Mouse (Mus musculus) midbrain, postnatal 0 days (tissue): Measurements from ENCODE around the gene Plekhg5. TPM values are rescaled to one million over a fixed set of nuclear protein-coding genes. Genes with fewer than 3 reads are reported as not detected.
A peak's percentile ranks its signal among the peaks of the same experiment; 100 is the strongest.

ENCODE experiments used
- ATAC-seq: fragments of 200-750 bp; cut with Nextera tagmentation; 2 replicates; pipeline ENCODE4 v1.8.0; 2017; ENCODE audit warnings: moderate number of reproducible peaks, mild to moderate bottlenecking, moderate TSS enrichment, moderate library complexity; ENCODE audit not compliant: low FRiP score
- DNase-seq: peaks from one replicate; pipeline ENCODE4 v3.0.0-alpha.2; 2015; ENCODE audit warnings: low spot score
- H3K27ac ChIP-seq: fragments of 300-500 bp; sonication (generic); 2 replicates; pipeline ENCODE4 v1.5.1; 2014; ENCODE audit warnings: low read depth, mild to moderate bottlenecking, low read length, mixed read lengths
- H3K27me3 ChIP-seq: fragments of 300-500 bp; sonication (generic); 2 replicates; pipeline ENCODE4 v1.6.1; 2014; ENCODE audit warnings: low read length, control low read depth, mixed read lengths; ENCODE audit not compliant: insufficient read depth
- H3K36me3 ChIP-seq: fragments of 300-500 bp; sonication (generic); 2 replicates; pipeline ENCODE4 v1.6.1; 2014; ENCODE audit warnings: low read length, control low read depth, mixed read lengths; ENCODE audit not compliant: insufficient read depth
- H3K4me1 ChIP-seq: fragments of 300-500 bp; sonication (generic); 2 replicates; pipeline ENCODE4 v1.6.1; 2014; ENCODE audit warnings: mild to moderate bottlenecking, control low read depth, antibody characterized with exemption, low read length, mixed read lengths; ENCODE audit not compliant: insufficient read depth
- H3K4me2 ChIP-seq: fragments of 300-500 bp; sonication (generic); 2 replicates; pipeline ENCODE4 v1.6.1; 2014; ENCODE audit warnings: low read depth, mild to moderate bottlenecking, low read length, mixed read lengths; ENCODE audit not compliant: poor library complexity, severe bottlenecking
- H3K4me3 ChIP-seq: fragments of 300-500 bp; sonication (generic); 2 replicates; pipeline ENCODE4 v1.5.1; 2014; ENCODE audit warnings: low read depth, mild to moderate bottlenecking, low read length, moderate library complexity
- H3K9ac ChIP-seq: fragments of 300-500 bp; sonication (generic); replicated peaks from 2 replicates; pipeline ENCODE4 v1.6.1; 2014; ENCODE audit warnings: mild to moderate bottlenecking, low read length, moderate library complexity, mixed read lengths; ENCODE audit not compliant: poor library complexity, severe bottlenecking
- H3K9me3 ChIP-seq: fragments of 300-500 bp; sonication (generic); 2 replicates; pipeline ENCODE4 v1.6.1; 2016; ENCODE audit warnings: low read length, control low read depth
- CTCF ChIP-seq: IDR thresholded peaks from 2 replicates; pipeline ENCODE4 v1.5.1; 2016; ENCODE audit warnings: antibody characterized with exemption, mild to moderate bottlenecking
- WGBS: fragments of 180-500 bp; shearing (Covaris S2); extraction: QIAGEN DNeasy Blood & Tissue Kit; methylation state at CpG from one replicate; pipeline ENCODE4 v1.1.7; 2014; 5-methylcytosine and 5-hydroxymethylcytosine counted together
- polyA plus RNA-seq: library from polyadenylated mRNA; unstranded; fragments of >200 nt; fragmentation: Nextera tagmentation; extraction: Ambion mirVana; gene quantifications from 2 replicates; pipeline ENCODE4 v1.2.1, GENCODE M21; 2015
- total RNA-seq: library from RNA; depleted of rRNA; stranded (reverse); fragments of >200 nt; gene quantifications from 2 replicates; pipeline ENCODE4 v1.2.3, GENCODE M21; 2014; rRNA removed

Gene Plekhg5
- total RNA-seq (17.6 and 33.5 TPM in 2 replicates), polyA plus RNA-seq (13.0 and 15.1 TPM in 2 replicates)

- no peaks in the 10 kb centered on the region for H3K36me3 ChIP-seq
- no peak within 1 kb of the TSS; the same call in 1 of the 2 replicates for H3K9ac ChIP-seq
- 46% methylated on average over 10 of the region's 10 CpGs for WGBS
- no peaks in the 10 kb centered on the region for H3K27me3 ChIP-seq
- H3K4me3 ChIP-seq = no peak within 1 kb of the TSS
- H3K27ac ChIP-seq = no peak within 1 kb of the TSS
- no peaks in the 10 kb centered on the region for H3K4me1 ChIP-seq
- TF ChIP-seq CTCF = no peak
- no peak for ATAC-seq
- no peaks in the 10 kb centered on the region for H3K9me3 ChIP-seq
- H3K4me2 ChIP-seq = no peak within 1 kb of the TSS
- DNase-seq = peak; percentile 70
These were observed at the start of gene Plekhg5 for GRCm38 (mm10) chr4:152072121-152072601. TSS of gene Plekhg5 (plus strand) at chr4:152072498.

- TF ChIP-seq CTCF = no peak
- Histone ChIP-seq H3K4me3 (no peak overlapping the region), H3K27me3 (no peaks in the 10 kb centered on the region), H3K4me2 (no peak overlapping the region), H3K9ac (no peak overlapping the region), H3K4me1 (peaks cover 15% of the 10 kb centered on the region), H3K36me3 (peaks cover 59% of the 10 kb centered on the region), H3K9me3 (no peaks in the 10 kb centered on the region), H3K27ac (no peak overlapping the region)
- ATAC-seq = no peak
- 93% methylated on average over 8 of the region's 8 CpGs for WGBS
- DNase-seq = no peak
These were observed 49.8 kb upstream of the Plekhg5 start for GRCm38 (mm10) chr4:152022506-152022905.

GRCm38 (mm10) chr4:152024525-152024924, 47.8 kb upstream of the Plekhg5 start:
- H3K9me3 ChIP-seq = no peaks in the 10 kb centered on the region
- H3K4me3 ChIP-seq = no peak overlapping the region
- peaks cover 43% of the 10 kb centered on the region for H3K36me3 ChIP-seq
- peaks cover 25% of the 10 kb centered on the region for H3K4me1 ChIP-seq
- 93% methylated on average over 11 of the region's 11 CpGs for WGBS
- no peak overlapping the region for H3K27ac ChIP-seq
- no peaks in the 10 kb centered on the region for H3K27me3 ChIP-seq
- no peak for TF ChIP-seq CTCF
- no peak for DNase-seq
- no peak for ATAC-seq
- H3K9ac ChIP-seq = no peak overlapping the region
- no peak overlapping the region for H3K4me2 ChIP-seq

GRCm38 (mm10) chr4:152026751-152027508, 45.4 kb upstream of the Plekhg5 start:
- ATAC-seq = peak; percentile 68
- Histone ChIP-seq H3K27ac (peak overlapping the region; percentile 68; the same call in 1 of the 2 replicates), H3K4me3 (peak overlapping the region; percentile 61), H3K4me1 (peaks cover 31% of the 10 kb centered on the region), H3K36me3 (peaks cover 19% of the 10 kb centered on the region), H3K4me2 (peak overlapping the region; percentile 75), H3K9me3 (no peaks in the 10 kb centered on the region), H3K27me3 (no peaks in the 10 kb centered on the region), H3K9ac (peak overlapping the region; percentile 63)
- TF ChIP-seq CTCF = peak; percentile 24; the same call in 1 of the 2 replicates
- 3% methylated on average over 39 of the region's 41 CpGs for WGBS
- peak; percentile 17 for DNase-seq

- Histone ChIP-seq H3K9ac (peak within 1 kb of the TSS; percentile 63), H3K4me2 (peak within 1 kb of the TSS; percentile 75), H3K27ac (peak within 1 kb of the TSS; percentile 69), H3K4me1 (peaks cover 31% of the 10 kb centered on the region), H3K27me3 (no peaks in the 10 kb centered on the region), H3K9me3 (no peaks in the 10 kb centered on the region), H3K4me3 (peak within 1 kb of the TSS; percentile 61), H3K36me3 (peaks cover 14% of the 10 kb centered on the region)
- WGBS = under 1% methylated on average over 35 of the region's 35 CpGs
- TF ChIP-seq CTCF = no peak
- ATAC-seq = peak; percentile 97
- DNase-seq = peak; percentile 98
These were observed 44.8 kb upstream of the Plekhg5 start, which contains the start of gene Zbtb48 for GRCm38 (mm10) chr4:152027524-152027923. TSS of gene Zbtb48 (minus strand) at chr4:152027671.

GRCm38 (mm10) chr4:152028456-152028855, 43.8 kb upstream of the Plekhg5 start:
- Histone ChIP-seq H3K9me3 (no peaks in the 10 kb centered on the region), H3K27me3 (no peaks in the 10 kb centered on the region), H3K4me2 (peak overlapping the region; percentile 75), H3K9ac (peak overlapping the region; percentile 63), H3K4me1 (peaks cover 31% of the 10 kb centered on the region), H3K27ac (peak overlapping the region; percentile 69; the same call in 1 of the 2 replicates), H3K4me3 (peak overlapping the region; percentile 61), H3K36me3 (peaks cover 7% of the 10 kb centered on the region)
- no peak for TF ChIP-seq CTCF
- no peak for DNase-seq
- 64% methylated on average over 15 of the region's 15 CpGs for WGBS
- no peak for ATAC-seq
